Mouse (Mus musculus) layer of hippocampus, postnatal 14 days (tissue): ENCODE data around the gene Iqcg. TPM values are rescaled to one million over a fixed set of nuclear protein-coding genes. Genes with fewer than 3 reads are reported as not detected.
"Not testable (repeated sequence)": the region's sequence is repeated elsewhere in the genome, so short reads cannot be mapped to it uniquely, and the experiment has no call there.

Experiments used
- DNase-seq, 2 experiments: peaks; one replicate each; pipeline ENCODE4 v3.0.0; 2021 to 2022; ENCODE audit warnings: low spot score in 2 of 2, mixed read lengths in 1 of 2
- total RNA-seq, 2 experiments: library from RNA; stranded (reverse); gene quantifications; 2 replicates each; pipeline ENCODE4 v1.2.3; 2021

Iqcg gene
- total RNA-seq, 2 experiments from 2014 or later, result 4.5 to 8.7 TPM

DNA sequence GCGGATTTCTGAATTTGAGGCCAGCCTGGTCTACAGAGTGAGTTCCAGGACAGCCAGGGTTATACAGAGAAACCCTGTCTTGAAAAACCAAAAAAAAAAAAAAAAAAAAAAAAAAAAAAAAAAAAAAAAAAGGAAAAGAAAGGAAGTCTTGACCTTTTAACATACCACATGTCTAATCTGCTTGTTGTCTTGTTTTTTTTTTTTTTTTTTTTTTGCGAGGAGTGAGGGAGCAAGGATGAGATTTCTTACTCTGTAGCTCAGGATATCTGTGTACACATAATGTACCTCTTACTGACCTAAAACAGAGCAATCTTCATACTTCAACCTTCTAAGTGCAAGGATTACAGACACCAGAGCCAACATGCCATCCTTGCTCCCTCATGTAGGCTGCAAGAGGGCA lies 1.1 kb downstream of the Iqcg start:
- DNase-seq, result not testable (repeated sequence)

- no peak for DNase-seq
These were observed 2.9 kb downstream of the Iqcg start for GRCm38 (mm10) chr16:33053141-33053540.

GRCm38 (mm10) chr16:33049809-33050208 lies 6.2 kb downstream of the Iqcg start:
- no peak for DNase-seq

GRCm38 (mm10) chr16:33048686-33049085 lies 7.3 kb downstream of the Iqcg start:
- no peak for DNase-seq

GRCm38 (mm10) chr16:33048004-33048403 lies 8.0 kb downstream of the Iqcg start:
- DNase-seq, result no peak

GRCm38 (mm10) chr16:33043268-33043667 lies 12.8 kb downstream of the Iqcg start:
- DNase-seq, result no peak

DNA sequence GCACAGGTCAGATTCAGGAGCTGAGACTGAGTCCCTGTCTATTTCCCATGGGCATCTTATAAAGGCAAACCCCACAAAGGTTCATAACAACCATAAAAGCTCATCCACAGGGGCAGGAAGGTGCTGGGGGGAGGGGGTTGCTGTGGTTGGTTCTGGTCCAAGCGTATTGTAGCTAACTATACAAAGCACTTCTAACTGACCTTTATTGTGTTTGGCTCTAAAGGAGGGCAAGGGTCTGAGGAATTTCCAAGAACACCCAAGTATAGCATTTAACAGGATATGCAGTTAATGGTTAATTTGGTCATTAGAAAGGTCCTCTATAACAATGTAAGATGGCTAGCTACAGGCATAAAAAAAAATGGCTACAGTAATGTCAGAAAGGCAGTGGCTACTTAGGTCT lies 13.3 kb downstream of the Iqcg start:
- no peak for DNase-seq

DNA sequence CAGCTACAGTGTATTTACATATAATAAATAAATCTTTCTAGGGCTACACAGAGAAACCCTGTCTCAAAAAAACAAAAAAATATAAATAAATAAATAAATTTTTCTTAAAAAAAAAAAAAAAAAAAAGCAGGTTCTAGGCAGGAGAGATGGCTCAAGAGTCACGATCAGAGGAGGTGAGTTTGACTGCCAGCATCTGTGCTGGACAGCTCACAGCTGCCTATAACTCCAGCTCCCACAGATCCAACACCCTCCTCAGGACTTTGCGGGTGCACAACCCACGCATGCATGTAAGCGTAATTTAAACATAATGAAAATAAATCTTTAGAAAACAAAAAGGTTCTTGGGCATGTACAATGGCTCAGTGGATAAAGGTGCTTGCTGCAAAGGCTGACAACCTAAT lies 20.0 kb downstream of the Iqcg start:
- DNase-seq, result no peak

- no peak for DNase-seq
These were observed 29.7 kb downstream of the Iqcg start for GRCm38 (mm10) chr16:33026357-33026756.

- peak; percentile 32 to 62 for DNase-seq
These were observed 31.4 kb downstream of the Iqcg start for GRCm38 (mm10) chr16:33024456-33025104.

GRCm38 (mm10) chr16:33023750-33024149 lies 32.3 kb downstream of the Iqcg start:
- peak; percentile 79 to 86 for DNase-seq

DNA sequence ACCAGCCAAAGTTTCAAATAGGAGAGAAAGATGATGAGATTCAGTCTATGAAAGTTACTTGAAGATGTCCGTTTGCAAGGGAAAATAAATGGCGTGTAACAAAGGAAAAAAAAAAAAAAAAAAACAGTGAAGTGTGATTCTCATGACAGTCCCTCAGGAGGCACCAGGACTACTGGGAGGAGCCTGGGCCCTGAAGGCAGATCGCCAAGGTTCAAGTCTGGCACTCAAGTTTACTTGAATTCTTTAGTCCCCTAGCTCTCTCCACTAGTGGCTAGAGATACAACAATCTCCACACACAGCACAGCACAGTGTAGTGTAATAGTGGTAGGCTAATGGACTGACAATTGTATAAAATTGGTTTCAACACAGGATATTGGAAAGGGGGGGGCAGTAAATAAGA lies 34.6 kb downstream of the Iqcg start:
- DNase-seq, result no peak

DNA sequence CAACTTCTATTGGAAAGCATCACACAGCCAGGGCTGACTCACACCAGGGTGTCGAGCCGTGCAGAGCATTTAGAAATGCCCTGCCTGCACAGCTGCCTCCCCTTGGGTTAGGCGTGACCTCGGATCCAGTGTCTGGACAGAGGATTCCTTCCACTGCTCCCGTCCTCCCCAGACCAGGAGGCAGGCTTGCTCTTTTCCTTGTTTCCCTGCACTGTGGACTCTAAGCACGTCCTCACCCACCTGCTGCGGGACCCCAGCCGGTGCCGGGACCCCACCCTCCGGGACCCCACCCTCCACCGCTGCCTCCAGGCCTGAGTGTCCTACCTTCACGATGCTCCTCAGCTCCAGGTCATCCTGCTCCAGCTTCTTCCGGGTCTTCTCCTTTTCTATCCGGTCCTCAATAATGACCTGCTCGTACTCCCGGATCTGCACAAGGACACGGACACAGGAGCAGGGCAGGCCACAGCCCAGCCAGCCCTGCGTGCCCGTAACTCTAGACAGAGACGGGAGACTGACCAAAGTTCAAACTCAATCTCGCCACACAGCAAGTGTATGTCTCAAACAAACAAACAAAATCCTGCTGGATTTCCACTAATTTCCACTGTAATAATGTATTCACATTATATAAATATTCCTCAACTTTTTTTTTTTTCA lies 36.8 kb downstream of the Iqcg start:
- DNase-seq, result no peak

DNA sequence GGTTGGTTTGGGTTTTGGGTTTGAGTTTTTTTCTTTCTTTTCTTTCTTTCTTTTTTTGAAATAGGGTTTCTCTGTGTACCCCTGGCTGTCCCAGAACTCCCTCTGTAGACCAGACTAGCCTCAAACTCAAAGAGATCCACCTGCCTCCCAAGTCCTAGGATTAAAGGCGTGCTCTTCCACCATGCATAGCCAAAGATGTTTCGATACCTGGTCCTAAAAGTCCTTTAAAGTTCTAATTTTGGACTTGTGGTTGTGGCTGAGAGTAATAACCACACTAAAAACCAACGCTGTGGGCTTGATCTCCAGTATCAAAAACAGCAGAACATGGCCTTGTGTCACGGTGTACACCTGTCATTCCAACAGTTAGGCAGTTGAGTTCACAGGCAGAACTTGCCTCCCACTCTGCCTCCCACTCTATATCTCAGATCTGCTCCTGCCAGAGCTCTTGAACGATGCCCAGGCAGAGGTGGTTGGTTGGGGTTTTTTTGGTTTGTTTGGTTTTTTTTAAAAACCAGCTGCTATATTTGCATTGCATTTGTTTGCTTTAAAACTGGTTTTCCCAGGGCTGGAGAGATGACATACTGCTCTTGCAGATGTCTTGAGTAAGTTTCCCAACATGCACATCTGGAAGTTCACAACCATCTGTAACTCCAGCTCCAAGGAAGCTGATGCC lies 38.2 kb downstream of the Iqcg start:
- no peak for DNase-seq

- no peak for DNase-seq
These were observed 40.0 kb downstream of the Iqcg start for GRCm38 (mm10) chr16:33015986-33016385.

GRCm38 (mm10) chr16:33015396-33015907 lies 40.6 kb downstream of the Iqcg start:
- no peak for DNase-seq

DNA sequence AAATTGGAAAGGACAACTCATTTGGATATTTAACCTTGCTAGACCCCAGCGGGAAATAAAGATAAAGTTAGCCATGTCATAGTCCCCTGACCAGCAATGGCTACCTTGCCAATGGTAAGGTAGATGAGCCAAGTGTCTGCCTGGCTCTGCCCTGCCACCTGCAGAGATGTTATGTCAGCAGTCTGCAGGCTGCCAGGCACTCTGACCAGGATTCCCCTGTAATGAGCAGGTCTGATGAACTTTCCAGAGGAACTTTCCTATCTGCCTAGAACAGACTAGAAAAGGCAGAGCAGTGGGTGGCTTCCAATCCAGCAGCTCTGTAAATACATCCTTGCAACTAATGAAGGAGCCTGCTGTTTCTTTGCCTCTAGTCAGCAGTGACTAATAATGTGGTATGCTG lies 41.1 kb downstream of the Iqcg start:
- no peak for DNase-seq

DNA sequence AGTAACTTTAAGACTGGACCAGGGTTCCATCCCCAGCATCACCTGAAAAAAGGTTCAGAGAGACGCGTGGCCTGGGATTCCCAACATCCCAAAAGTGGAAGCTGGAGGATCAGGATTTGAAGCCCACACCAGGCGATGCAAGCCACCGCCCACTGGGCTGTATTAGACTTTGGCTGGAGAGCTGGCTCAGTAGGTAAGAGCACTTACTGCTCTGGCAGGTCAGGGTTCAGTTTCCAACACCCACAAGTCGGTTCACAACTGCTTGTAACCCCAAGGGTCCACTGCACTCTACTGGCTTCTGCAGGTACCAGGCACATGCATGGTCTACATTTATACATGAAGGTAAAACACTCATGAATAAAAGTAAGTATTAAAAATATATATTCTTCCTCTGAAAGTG lies 42.2 kb downstream of the Iqcg start:
- no peak for DNase-seq

- DNase-seq, result peak in 1 of 2 experiments; percentile 26
These were observed 45.9 kb downstream of the Iqcg start for GRCm38 (mm10) chr16:33010166-33010565.

- DNase-seq, result no peak
These were observed 48.6 kb downstream of the Iqcg start for GRCm38 (mm10) chr16:33007436-33007835.

DNA sequence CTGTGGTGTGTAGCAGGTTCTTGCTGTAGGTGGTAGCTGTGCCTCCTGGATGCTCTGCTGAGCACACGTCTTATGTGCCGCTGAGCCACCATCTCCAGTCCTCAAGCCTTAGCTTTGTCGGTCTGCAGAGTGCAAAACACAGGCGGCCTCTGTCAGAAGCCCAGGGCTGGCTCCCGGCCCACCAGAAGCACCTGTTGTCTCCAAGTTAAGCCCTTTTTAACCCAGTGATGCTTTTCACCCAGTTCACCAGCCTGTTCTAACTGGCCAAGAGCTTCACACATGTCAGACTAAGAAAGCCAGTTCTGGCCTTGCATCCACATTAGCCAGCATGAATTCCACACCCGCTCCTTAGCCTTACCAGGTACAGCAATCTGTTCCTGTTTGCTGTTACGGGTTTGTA lies 49.1 kb downstream of the Iqcg start:
- no peak for DNase-seq

DNA sequence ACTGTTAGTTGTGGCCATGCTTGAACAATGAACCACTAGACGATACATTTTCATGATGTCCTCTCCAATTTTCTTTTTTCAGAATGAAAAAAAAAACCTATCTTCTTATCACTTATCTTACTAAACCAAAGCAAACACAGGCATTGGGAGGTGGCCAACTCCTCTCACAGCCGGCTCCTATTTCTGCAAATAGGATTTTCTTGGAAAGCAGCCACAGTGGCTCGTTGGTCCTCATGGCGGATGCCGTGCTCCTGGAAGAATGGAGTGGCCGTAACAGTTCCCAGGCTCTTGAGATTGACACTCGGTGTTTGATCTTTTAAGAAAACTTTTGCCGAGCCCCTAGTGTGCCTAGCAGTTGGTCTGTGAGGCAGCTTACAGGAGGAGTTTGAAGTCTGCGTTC lies 50.8 kb downstream of the Iqcg start:
- DNase-seq, result no peak
